Mouse (Mus musculus) layer of hippocampus, adult 2 months (tissue): ENCODE data around the gene Hist1h2br. TPM values are rescaled to one million over a fixed set of nuclear protein-coding genes. Genes with fewer than 3 reads are reported as not detected.
"Not testable (repeated sequence)": the region's sequence is repeated elsewhere in the genome, so short reads cannot be mapped to it uniquely, and the experiment has no call there.

Experiments
- DNase-seq, 2 experiments: peaks; one replicate each; pipeline ENCODE4 v3.0.0; 2022; ENCODE audit warnings: low spot score in 2 of 2
- H3K27ac ChIP-seq: fragments of 200-600 bp; 2 replicates; pipeline ENCODE4 v1.8.1; 2022
- H3K4me3 ChIP-seq: fragments of 200-600 bp; 2 replicates; pipeline ENCODE4 v1.8.1; 2022; ENCODE audit warnings: mild to moderate bottlenecking
- CTCF ChIP-seq: fragments of 200-600 bp; conservative IDR thresholded peaks from 2 replicates; pipeline ENCODE4 v1.8.1; 2022; ENCODE audit warnings: antibody characterized with exemption, mild to moderate bottlenecking, moderate library complexity
- total RNA-seq, 2 experiments: library from RNA; stranded (reverse); gene quantifications; 2 replicates each; pipeline ENCODE4 v1.2.3; 2021

Hist1h2br gene
- total RNA-seq, 2 experiments from 2014 or later = 38.6 to 42.0 TPM

DNA sequence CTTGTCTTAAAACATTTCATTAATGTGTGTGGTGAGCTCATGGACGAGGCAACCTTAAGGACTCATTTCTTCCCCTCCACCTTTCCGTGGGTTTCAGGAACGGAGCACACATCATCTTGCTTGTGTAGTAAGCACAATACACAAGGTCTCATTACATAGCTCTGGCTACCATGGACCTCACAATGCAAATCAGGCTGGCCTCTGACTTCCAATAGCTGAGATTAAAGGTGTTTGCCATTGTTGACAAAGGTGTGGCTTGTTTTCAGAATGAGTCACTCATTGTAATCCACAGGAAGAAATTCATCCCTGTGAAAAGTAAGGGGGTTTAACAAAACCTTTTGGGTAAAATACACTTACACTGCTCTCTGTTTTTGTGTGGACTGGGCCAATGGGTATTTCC, 5.0 kb upstream of the Hist1h2br start:
- DNase-seq = no peak
- no peak overlapping the region for H3K4me3 ChIP-seq
- no peak for TF ChIP-seq CTCF
- no peak overlapping the region for H3K27ac ChIP-seq

- Histone ChIP-seq H3K4me3 (no peak overlapping the region), H3K27ac (no peak overlapping the region)
- no peak for DNase-seq
- no peak for TF ChIP-seq CTCF
Observed at GRCm38 (mm10) chr13:21830344-21830743, 3.2 kb upstream of the Hist1h2br start.

DNA sequence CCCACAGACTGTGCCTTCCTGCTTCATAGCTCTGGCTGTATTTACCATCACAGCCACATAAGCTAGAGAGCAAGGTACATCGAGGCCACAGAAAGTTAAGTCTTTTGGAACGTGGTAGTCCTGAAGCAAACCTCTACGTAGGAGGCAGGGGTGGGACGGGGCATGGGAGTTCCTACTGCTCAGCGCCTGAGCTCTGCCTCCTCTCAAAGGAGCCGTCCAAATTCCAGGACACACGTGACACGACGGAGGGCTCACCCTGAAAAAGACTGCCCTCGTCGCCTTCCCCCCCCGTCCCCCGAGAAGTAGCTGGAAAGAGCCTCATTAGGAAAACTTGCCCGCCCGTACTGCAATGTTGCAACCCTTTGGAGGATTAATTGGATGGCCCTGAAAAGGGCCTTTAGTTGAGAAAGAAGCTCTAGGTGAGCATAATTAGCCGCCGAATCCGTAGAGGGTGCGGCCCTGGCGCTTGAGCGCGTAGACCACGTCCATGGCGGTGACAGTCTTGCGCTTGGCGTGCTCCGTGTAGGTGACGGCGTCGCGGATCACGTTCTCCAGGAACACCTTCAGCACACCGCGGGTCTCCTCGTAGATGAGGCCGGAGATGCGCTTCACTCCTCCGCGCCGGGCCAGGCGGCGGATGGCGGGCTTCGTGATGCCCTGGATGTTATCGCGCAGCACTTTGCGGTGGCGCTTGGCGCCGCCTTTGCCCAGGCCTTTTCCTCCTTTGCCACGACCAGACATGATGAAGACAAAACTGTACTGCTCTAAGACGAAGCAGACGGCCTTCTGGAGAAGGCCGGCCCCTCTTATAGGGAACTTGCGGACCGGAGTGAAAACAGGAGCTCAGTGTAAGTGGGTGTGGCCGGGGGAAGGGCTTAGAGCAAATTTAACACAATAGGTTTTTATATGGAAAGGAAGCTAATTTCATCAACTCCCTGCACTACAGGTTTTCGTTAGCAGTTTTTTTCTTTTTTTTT, 1.8 kb upstream of the Hist1h2br start, which contains the start of gene Hist1h4n:
Gene Hist1h4n, minus strand, starts transcription at position 779 of the 977 bp plus-strand sequence.
- not testable (repeated sequence) for H3K27ac ChIP-seq
- DNase-seq = peak; percentile 23 to 27
- peak within 1 kb of the TSS; percentile 24; the same call in 1 of the 2 replicates for H3K4me3 ChIP-seq

DNA sequence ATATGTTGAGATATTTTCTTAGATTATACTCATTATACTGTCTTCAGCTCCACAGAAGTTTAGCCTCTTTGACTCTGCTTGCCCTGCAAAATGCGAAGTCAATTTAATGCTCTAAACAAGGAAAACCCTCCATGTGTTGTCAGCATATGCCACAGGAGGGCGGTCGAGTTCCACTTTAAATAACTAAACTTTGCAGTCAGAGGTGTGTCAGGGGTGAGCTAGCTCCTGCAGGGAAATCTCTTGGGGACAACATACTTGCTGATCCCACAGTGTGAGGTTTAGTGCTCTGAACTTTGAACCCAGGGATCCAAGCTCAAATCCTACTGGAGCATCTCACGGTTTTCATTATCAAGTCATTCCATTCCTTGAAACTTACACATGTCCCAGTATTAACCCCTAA, 7.0 kb downstream of the Hist1h2br start:
- DNase-seq, H3K4me3 ChIP-seq, H3K27ac ChIP-seq: not testable (repeated sequence)

GRCm38 (mm10) chr13:21846356-21846755, 12.8 kb downstream of the Hist1h2br start:
- H3K4me3 ChIP-seq, DNase-seq, H3K27ac ChIP-seq: not testable (repeated sequence)

GRCm38 (mm10) chr13:21847883-21848282, 14.3 kb downstream of the Hist1h2br start:
- TF ChIP-seq CTCF = no peak
- Histone ChIP-seq H3K27ac (no peak overlapping the region), H3K4me3 (no peak overlapping the region)
- DNase-seq = no peak

- H3K27ac ChIP-seq, DNase-seq, H3K4me3 ChIP-seq: not testable (repeated sequence)
Observed at GRCm38 (mm10) chr13:21850696-21851095, 17.2 kb downstream of the Hist1h2br start.

- no peak for DNase-seq
- no peak overlapping the region for H3K27ac ChIP-seq
- no peak for TF ChIP-seq CTCF
- H3K4me3 ChIP-seq = no peak overlapping the region
Observed at GRCm38 (mm10) chr13:21852215-21852945, 18.8 kb downstream of the Hist1h2br start.

GRCm38 (mm10) chr13:21855146-21855545, 21.6 kb downstream of the Hist1h2br start:
- Histone ChIP-seq H3K27ac (no peak overlapping the region), H3K4me3 (peak overlapping the region; percentile 68)
- DNase-seq = peak; percentile 80 to 81
- TF ChIP-seq CTCF = no peak

GRCm38 (mm10) chr13:21855698-21856162, 22.2 kb downstream of the Hist1h2br start:
- no peak for TF ChIP-seq CTCF
- H3K4me3 ChIP-seq = peak overlapping the region; percentile 68
- peak overlapping the region; percentile 73; the same call in 1 of the 2 replicates for H3K27ac ChIP-seq
- peak; percentile 74 to 83 for DNase-seq

DNA sequence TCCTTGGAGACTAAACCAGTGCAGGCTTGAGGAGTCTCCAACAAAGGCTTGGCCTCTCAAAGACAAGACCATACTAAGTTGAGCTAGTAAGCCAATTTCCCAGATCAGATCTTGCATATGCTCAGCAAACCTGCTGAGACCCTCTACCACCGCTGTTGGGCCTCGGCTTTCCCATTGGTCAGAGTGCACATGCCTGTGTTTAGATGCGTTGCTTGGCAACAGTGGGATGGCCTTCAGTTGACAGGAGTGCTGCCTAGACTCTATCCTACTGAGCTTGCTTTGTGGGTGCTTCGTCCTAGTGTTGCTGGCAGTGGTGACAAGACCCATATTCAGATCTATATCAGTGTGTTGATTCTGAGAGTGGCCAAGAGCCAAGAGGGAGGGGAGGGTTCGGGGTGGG, 28.1 kb downstream of the Hist1h2br start:
- H3K4me3 ChIP-seq = no peak overlapping the region
- H3K27ac ChIP-seq = no peak overlapping the region
- TF ChIP-seq CTCF = no peak
- no peak for DNase-seq

- not testable (repeated sequence) for H3K4me3 ChIP-seq, H3K27ac ChIP-seq, DNase-seq
Observed at GRCm38 (mm10) chr13:21865503-21865902, 32.0 kb downstream of the Hist1h2br start.

GRCm38 (mm10) chr13:21880735-21881134, 47.2 kb downstream of the Hist1h2br start:
- no peak overlapping the region for H3K4me3 ChIP-seq
- no peak overlapping the region for H3K27ac ChIP-seq
- no peak for DNase-seq
- TF ChIP-seq CTCF = no peak
